Mouse (Mus musculus): ENCODE data around the gene Eef2.
A peak's percentile ranks its signal among the peaks of the same experiment; 100 is the strongest.
"Not testable (repeated sequence)": the region's sequence is repeated elsewhere in the genome, so short reads cannot be mapped to it uniquely, and the experiment has no call there.

Gene Eef2

DNA sequence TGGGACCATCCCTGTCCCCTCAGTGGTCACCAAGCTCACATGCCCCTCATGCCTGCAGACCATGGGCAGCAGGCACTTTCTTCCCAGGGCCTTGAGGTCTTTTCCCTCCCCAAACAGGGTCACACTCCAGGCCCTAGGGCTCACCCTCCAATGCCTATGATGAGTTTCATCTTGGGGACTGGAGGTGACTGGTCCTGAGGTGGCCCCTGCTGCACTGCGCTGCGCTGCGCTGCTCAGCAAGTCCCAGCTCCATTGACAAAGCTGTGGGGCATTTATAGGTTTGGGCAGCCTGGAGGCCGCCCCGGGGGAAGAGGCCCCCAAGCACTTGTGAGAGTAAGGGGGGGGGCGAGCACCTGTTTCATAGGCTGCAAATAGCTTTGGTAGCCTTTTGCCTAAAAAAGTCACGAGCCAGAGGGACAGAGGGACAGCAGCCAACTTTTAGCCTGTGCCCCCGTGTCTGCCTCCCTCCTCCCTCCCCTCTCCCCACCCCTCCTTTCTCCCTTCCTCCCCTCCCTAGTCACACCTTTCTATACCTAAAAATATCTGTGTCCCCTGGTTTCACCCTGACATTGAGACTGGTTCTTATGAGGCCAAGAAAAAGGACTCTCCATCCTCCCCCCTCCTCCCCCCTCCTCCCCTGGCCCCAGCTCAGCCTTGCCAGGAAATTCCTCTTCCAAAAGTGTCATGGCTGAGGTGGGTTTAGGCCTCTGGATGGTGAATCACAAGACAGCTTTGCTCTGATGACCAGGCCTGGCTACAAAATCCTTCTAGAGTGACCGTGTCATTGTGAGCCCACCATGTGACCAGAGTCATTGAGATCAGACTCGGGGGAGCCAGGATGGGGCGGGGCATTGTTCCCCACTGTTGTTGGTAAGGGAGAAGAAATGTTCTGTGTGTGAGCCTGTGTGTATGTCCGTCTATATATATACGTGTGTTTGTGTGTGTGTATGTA lies 25.7 kb downstream of the Eef2 start, which contains the start of gene Nmrk2:
Gene Nmrk2 (minus strand): TSS at position 245 of the 952 bp plus-strand sequence.
- no peak for DNase-seq (ENCODE audit: low spot score)

DNA sequence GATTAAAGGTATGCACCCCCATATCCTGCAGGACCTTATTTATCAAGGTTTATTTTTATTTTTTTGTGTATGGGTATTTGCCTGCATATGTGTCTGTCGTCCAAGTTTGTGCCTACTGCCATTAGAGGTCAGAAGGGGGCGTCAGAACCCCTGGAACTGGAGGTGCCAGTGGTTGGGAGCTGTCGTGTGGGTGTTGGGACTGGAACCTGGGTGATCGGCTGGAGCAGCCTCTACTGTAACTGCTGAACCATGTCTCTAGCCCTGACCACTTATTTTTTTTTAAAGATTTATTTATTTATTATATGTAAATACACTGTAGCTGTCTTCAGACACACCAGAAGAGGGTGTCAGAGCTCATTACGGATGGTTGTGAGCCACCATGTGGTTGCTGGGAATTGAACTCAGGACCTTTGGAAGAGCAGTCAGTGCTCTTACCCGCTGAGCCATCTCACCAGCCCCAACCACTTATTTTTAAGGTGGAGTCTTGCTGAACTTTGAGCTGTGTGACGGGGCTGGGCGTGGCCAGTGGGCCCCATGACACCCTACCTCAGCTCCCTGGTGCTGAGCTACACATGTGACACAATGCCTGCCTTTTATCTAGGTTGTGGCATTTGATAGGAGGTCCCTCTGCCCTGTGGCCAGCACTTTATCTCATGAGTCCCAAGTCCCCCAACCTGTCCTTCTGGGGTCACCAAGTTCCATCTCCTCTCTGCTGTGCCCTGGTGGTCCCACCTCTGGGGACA lies 26.7 kb downstream of the Eef2 start:
- DNase-seq (ENCODE audit: low spot score) = no peak

DNA sequence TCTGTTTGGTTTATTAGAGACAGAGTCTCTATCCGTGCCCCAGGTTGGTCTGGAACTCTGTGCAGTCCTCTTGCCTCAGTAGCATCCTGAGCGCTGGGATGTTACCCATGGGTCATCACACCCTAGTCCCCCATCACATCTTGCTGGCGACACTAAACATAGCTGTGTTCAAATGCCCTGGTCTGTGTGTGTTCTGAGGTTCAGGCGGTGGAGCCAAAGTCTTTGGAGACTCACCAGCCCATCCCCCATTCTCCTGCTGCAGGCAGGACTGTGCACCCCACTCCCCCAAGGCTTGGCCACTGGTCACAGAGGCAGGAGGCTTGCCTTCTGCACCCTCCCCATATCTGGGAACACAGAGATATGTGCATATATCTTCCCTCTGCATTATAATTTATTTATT lies 27.7 kb downstream of the Eef2 start:
- DNase-seq (ENCODE audit: low spot score) = no peak

DNA sequence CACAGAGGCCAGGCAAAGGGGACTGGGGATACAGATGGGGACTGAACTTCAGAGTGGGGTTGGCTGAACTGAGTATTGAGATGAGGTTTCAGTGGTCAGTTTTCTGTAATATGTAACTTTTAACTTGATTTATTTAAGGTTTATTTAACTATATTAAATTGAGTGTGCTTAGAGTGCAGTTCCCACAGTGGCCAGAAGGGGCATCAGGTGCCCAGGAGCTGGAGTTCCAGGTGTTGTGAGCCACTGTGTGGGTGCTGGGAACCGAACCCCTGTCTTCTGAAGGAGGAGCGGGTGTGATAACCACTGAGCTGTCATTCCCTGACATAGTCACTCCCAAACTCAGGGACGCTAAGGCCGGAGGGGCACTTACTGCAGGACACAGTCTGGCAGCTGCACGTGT lies 33.7 kb downstream of the Eef2 start:
- no peak for DNase-seq (ENCODE audit: low spot score)

- no peak for DNase-seq (ENCODE audit: low spot score)
Measured at GRCm38 (mm10) chr10:81216260-81216659, 39.8 kb downstream of the Eef2 start.

- DNase-seq (ENCODE audit: low spot score) = no peak
Measured at GRCm38 (mm10) chr10:81216810-81217209, 40.4 kb downstream of the Eef2 start.

DNA sequence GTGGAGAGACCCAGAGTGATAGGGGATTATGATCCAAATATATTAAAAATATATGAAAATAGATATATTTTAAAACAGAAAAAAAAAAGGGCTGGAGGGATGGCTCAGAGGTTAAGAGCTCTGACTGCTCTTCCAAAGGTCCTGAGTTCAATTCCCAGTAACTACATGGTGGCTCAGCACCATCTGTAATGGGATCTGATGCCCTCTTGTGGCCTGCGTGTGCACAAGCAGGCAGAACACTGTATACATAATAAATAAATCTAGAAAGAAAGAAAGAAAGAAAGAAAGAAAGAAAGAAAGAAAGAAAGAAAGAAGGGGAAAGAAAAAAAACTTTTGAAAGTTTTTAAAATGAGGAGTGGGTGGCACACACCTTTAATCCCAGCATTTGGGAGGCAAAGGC lies 40.8 kb downstream of the Eef2 start:
- peak; percentile 30 for DNase-seq (ENCODE audit: low spot score)

DNA sequence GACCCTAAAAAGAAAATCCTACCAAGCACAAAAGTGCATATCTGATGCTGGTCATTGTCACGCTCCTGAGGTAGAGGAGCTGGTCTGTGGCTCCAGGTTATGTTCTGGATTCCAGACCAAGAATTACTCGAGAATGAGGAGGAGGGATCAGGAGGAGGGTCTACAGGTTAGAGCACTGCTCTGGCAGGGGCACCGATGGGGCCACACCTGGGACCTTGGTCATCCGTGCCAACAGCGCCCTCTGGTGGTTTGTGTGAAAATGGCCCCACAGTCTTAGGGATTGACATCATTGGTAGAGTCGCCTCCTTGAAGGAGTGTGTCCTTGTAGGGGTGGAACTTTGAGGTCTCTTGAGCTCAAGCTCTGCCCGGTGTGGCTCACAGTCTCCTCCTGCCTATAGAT lies 41.5 kb downstream of the Eef2 start:
- DNase-seq (ENCODE audit: low spot score) = peak; percentile 73

GRCm38 (mm10) chr10:81221402-81222015 lies 45.1 kb downstream of the Eef2 start:
- DNase-seq (ENCODE audit: low spot score) = no peak

- not testable (repeated sequence) for DNase-seq (ENCODE audit: low spot score)
Measured at GRCm38 (mm10) chr10:81223731-81224130, 47.3 kb downstream of the Eef2 start.

GRCm38 (mm10) chr10:81229735-81230437 lies 53.5 kb downstream of the Eef2 start:
- DNase-seq (ENCODE audit: low spot score) = no peak

DNA sequence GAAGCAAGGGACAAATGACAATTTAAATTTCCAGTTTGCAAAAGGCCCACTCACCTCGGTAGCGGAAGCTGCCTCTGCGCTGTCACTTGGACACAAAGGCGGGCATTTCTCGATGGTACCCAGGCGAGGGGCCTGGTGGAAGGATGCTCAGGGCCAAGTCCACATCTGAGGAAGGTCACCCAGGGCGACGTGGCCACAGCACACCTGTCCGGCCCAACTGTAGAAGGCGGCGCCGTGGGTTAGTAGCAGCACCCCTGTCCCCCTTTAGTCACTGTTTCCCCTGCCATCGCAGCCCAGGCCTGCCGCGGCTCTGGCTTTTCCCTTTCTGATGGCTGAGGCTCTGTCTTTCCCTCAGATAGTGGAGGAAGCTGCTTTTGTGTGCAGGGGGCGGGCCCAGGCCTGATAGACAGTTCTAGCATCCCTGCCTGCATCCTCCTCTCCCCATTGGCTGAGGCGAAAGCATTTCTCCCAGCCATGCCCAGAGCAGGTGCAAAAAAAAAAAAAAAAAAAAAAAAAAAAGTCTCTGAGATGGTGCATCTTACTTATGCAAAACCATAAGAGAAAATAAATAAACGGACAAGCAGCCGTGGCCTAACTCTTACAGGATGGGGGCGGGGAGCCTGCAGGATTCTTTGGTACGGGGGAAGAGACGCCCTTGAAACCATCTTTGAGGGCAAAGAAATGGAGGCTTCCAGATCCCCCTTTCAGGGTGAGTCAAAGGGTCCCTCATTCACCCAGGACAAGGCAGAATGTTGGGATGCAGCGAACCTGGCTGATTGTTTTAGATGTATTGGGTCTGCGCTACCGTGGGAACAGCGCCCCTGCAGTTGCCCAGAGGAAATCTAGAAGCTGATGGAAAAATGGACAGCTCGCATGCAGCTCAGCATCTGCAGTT lies 54.3 kb downstream of the Eef2 start, which contains the start of gene Atcay:
Gene Atcay (minus strand): TSS at position 396 of the 895 bp plus-strand sequence.
- no peak for DNase-seq (ENCODE audit: low spot score)

GRCm38 (mm10) chr10:81231436-81231835 lies 55.0 kb downstream of the Eef2 start:
- no peak for DNase-seq (ENCODE audit: low spot score)
